Mouse (Mus musculus): Measurements from ENCODE around the gene Slc8a1.

GRCm38 (mm10) chr17:81377757-81378299 is 360.3 kb downstream of the Slc8a1 start:
- TF ChIP-seq CTCF (IDR thresholded peaks at IDR 0.05; ENCODE audit: low read depth, low read length) (no peak), POLR2AphosphoS5 (IDR thresholded peaks at IDR 0.05; ENCODE audit: insufficient replicate concordance, low read depth, low read length) (no peak), GATA1 (IDR thresholded peaks at IDR 0.05; ENCODE audit: borderline replicate concordance, low read length) (no peak), TAL1 (conservative IDR thresholded peaks at IDR 0.05; ENCODE audit: low read depth, low read length) (no peak), GATA2 (IDR thresholded peaks at IDR 0.05; ENCODE audit: borderline replicate concordance, low read depth, low read length) (no peak)
